Mouse (Mus musculus) ES-E14 (cell line): ENCODE measurements around the gene Tnfaip6. TPM values are rescaled to one million over a fixed set of nuclear protein-coding genes. Genes with fewer than 3 reads are reported as not detected.
"Not testable (repeated sequence)": the region's sequence is repeated elsewhere in the genome, so short reads cannot be mapped to it uniquely, and the experiment has no call there.

Source experiments
- DNase-seq: peaks from one replicate; pipeline ENCODE4 v3.0.0-alpha.2; 2013; ENCODE audit warnings: low read depth, low spot score
- H3K27ac ChIP-seq: 2 replicates; pipeline ENCODE4 v1.5.1; 2012; ENCODE audit warnings: low read depth, mild to moderate bottlenecking, low read length, moderate library complexity, mixed read lengths; ENCODE audit not compliant: poor library complexity, insufficient read depth, severe bottlenecking
- H3K36me3 ChIP-seq: 2 replicates; pipeline ENCODE4 v1.6.1; 2012; ENCODE audit warnings: mild to moderate bottlenecking, low read length, moderate library complexity, mixed read lengths; ENCODE audit not compliant: control insufficient read depth, poor library complexity, insufficient read depth, severe bottlenecking
- H3K4me1 ChIP-seq, 2 experiments: fragments of 150-350 bp in 1 of 2; sonication (generic) in 1 of 2; 2 replicates each; pipeline ENCODE4 v1.6.1; 2012; ENCODE audit warnings: low read length in 2 of 2, mild to moderate bottlenecking in 1 of 2, mixed read lengths in 1 of 2; ENCODE audit not compliant: control insufficient read depth in 2 of 2, insufficient read depth in 2 of 2, poor library complexity in 1 of 2
- H3K4me3 ChIP-seq, 2 experiments: fragments of 150-350 bp in 1 of 2; sonication (generic) in 1 of 2; 2 replicates each; pipeline ENCODE4 v1.5.1; 2012; ENCODE audit warnings: low read length in 2 of 2, low read depth in 1 of 2, mild to moderate bottlenecking in 1 of 2, mixed read lengths in 1 of 2; ENCODE audit not compliant: insufficient read depth in 1 of 2, poor library complexity in 1 of 2, severe bottlenecking in 1 of 2
- H3K9ac ChIP-seq: 2 replicates; pipeline ENCODE4 v1.6.1; 2012; ENCODE audit warnings: low read depth, mild to moderate bottlenecking, low read length, mixed read lengths; ENCODE audit not compliant: poor library complexity, insufficient read depth, severe bottlenecking
- H3K9me3 ChIP-seq: fragments of 150-350 bp; sonication (generic); 2 replicates; pipeline ENCODE4 v1.6.1; 2012; ENCODE audit warnings: low read depth, mild to moderate bottlenecking, low read length; ENCODE audit not compliant: control insufficient read depth, insufficient read depth
- CHD2 ChIP-seq: IDR thresholded peaks from 2 replicates; pipeline ENCODE4 v1.6.1; 2014; ENCODE audit warnings: mild to moderate bottlenecking, low read depth, low read length, inconsistent platforms
- HCFC1 ChIP-seq: IDR thresholded peaks from 2 replicates; pipeline ENCODE4 v1.6.1; 2012; ENCODE audit warnings: low read length, inconsistent platforms, borderline replicate concordance; ENCODE audit not compliant: insufficient read depth
- MAFK ChIP-seq: IDR thresholded peaks from 2 replicates; pipeline ENCODE4 v1.6.1; 2014; ENCODE audit warnings: mild to moderate bottlenecking, low read depth, low read length, inconsistent platforms; ENCODE audit not compliant: insufficient read depth
- ZC3H11A ChIP-seq: IDR thresholded peaks from 2 replicates; pipeline ENCODE4 v1.6.1; 2012; ENCODE audit warnings: low read depth, mild to moderate bottlenecking, inconsistent platforms, low read length, borderline replicate concordance
- ZNF384 ChIP-seq: IDR thresholded peaks from 2 replicates; pipeline ENCODE4 v1.6.1; 2012; ENCODE audit warnings: low read depth, low read length, inconsistent platforms
- in situ Hi-C, 2 experiments: fragments of 600-800 bp; cut with MboI; formaldehyde crosslinking; loops; one replicate each; pipeline ENCODE4 v1.15.1; 2025; ENCODE audit warnings: low sequenced_read_pairs in 2 of 2, inconsistent platforms in 1 of 2; ENCODE audit not compliant: unreplicated experiment in 2 of 2
- total RNA-seq: library from RNA; depleted of rRNA; stranded (reverse); fragments of 300-350 nt; gene quantifications from 2 replicates; pipeline ENCODE4 v1.2.3, GENCODE M21; 2012

Tnfaip6 gene
- total RNA-seq, 1 experiment = 4.3 TPM

- no peak for TF ChIP-seq MAFK
- TF ChIP-seq CHD2 = no peak
- TF ChIP-seq HCFC1 = no peak
- no peak for TF ChIP-seq ZC3H11A
- TF ChIP-seq ZNF384 = no peak
- Histone ChIP-seq H3K4me1 (peaks cover 0 to 3% of the 10 kb centered on the region in 2 experiments; a peak in 2 of 4 replicates), H3K36me3 (no peaks in the 10 kb centered on the region), H3K9ac (no peak overlapping the region), H3K9me3 (no peaks in the 10 kb centered on the region), H3K27ac (no peak overlapping the region), H3K4me3 (no peak overlapping the region)
- in situ Hi-C loops = no loop called here
- DNase-seq = no peak
These were observed 31.4 kb upstream of the Tnfaip6 start for GRCm38 (mm10) chr2:52006380-52006779.

DNA sequence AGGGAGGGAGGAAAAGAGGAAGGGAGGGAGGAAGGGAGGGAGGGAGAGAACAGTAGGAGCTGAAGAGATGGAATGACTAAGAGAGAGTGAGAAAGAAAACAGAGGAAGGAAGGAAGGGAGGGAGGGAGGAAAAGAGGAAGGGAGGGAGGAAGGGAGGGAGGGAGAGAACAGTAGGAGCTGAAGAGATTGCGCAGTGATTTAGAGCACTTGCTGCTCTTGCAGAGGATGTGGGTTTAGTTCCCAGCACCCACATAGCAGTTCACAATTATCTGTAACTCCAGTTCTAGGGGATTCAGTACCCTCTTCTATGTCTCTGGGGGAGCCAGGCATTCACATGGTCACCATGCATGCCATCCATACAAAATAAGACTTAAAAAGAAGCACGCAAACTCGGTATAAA lies 26.0 kb upstream of the Tnfaip6 start:
- H3K27ac ChIP-seq, H3K4me1 ChIP-seq, H3K9ac ChIP-seq, H3K4me3 ChIP-seq, H3K36me3 ChIP-seq, H3K9me3 ChIP-seq, in situ Hi-C loops, DNase-seq: not testable (repeated sequence)

DNA sequence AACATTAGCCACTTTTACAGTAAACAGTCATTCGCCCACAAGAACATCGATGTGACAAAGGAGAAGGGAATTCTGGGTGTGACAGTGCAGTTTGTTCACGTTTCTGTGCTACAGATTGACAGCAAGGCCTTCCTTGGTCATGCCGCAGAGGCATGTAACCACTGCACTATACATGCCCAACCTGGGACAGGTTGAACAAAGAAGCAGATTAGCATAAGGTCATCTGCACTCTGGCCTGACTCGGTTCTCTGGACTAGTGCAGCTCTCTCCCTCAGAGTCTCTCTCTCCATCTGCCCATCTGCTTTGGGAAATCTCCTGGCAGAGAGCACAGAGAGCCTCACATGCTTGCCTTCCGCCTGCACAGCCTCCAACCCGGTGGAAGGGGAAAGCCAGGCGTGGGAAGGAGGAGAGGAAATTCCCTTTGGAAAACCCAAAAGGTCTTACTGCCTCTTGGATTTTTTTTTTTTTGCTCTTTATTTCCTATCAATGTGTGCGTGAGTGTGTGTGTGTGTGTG lies 24.4 kb upstream of the Tnfaip6 start:
- no peak for TF ChIP-seq CHD2
- TF ChIP-seq ZC3H11A = no peak
- in situ Hi-C loops = no loop called here
- Histone ChIP-seq H3K9ac (no peak overlapping the region), H3K4me1 (peaks cover 0 to 3% of the 10 kb centered on the region in 2 experiments; a peak in 3 of 4 replicates), H3K36me3 (no peaks in the 10 kb centered on the region), H3K4me3 (no peak overlapping the region), H3K27ac (no peak overlapping the region), H3K9me3 (no peaks in the 10 kb centered on the region)
- DNase-seq = no peak

DNA sequence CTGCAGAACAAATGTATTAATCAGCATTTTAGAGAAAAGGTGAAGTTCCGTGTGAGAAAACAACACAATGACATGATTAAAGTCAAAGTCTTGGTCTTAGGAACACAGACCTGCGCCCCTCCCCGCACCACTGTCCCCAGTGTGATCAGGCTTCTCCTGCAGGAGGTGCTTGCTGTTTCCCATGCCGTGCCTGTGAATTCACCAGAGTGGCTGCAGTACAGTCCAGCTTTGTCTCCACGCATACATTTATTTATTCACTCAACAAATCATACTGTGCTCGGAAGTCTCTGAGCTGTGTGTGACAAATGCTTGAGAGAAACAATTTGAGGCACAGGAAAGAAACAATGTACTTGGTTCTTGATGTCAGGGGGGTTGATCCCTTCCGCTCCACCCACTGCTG lies 21.4 kb upstream of the Tnfaip6 start:
- Histone ChIP-seq H3K27ac (no peak overlapping the region), H3K4me3 (no peak overlapping the region), H3K36me3 (no peaks in the 10 kb centered on the region), H3K9me3 (no peaks in the 10 kb centered on the region), H3K4me1 (peaks cover 0 to 3% of the 10 kb centered on the region in 2 experiments; a peak in 3 of 4 replicates), H3K9ac (no peak overlapping the region)
- no peak for TF ChIP-seq CHD2
- in situ Hi-C loops = no loop called here
- DNase-seq = no peak

DNA sequence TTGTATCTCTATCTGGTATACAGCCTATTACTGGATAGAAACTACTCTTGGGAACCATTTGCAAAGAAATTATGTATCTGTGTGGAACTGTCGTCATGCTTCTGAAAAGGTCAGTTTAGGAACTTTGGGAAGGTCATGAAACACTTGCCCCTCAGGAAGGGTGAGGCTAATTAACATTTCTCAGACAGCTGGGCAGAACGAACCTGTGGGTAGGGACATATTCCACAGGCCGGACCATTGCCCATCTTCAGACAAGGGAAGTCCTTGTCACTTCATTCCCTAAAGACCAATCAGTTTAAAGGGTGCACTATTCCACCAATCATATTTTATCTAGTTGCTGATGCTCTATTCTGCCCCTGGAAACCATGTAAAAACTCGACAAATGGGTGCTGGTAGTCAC lies 10.7 kb upstream of the Tnfaip6 start:
- Histone ChIP-seq H3K4me3 (no peak overlapping the region), H3K4me1 (no peaks in the 10 kb centered on the region; a peak in 1 of 4 replicates), H3K9me3 (no peaks in the 10 kb centered on the region), H3K9ac (no peak overlapping the region), H3K27ac (no peak overlapping the region), H3K36me3 (no peaks in the 10 kb centered on the region)
- TF ChIP-seq ZC3H11A = no peak
- in situ Hi-C loops = no loop called here
- DNase-seq = no peak
